Mouse (Mus musculus) heart, postnatal 0 days (tissue): Measurements from ENCODE around the gene Ssbp2. TPM values are rescaled to one million over a fixed set of nuclear protein-coding genes. Genes with fewer than 3 reads are reported as not detected.

ENCODE experiments used
- ATAC-seq: fragments of 200-750 bp; cut with Nextera tagmentation; 2 replicates; pipeline ENCODE4 v1.8.0; 2017; ENCODE audit warnings: low read depth, moderate number of reproducible peaks, moderate library complexity; ENCODE audit not compliant: insufficient read depth
- DNase-seq: peaks from one replicate; pipeline ENCODE4 v3.0.0-alpha.2; 2016; ENCODE audit warnings: low spot score
- H3K27ac ChIP-seq: fragments of 300-500 bp; sonication (generic); 2 replicates; pipeline ENCODE4 v1.5.1; 2014; ENCODE audit warnings: low read depth, mild to moderate bottlenecking
- H3K27me3 ChIP-seq: fragments of 300-500 bp; sonication (generic); 2 replicates; pipeline ENCODE4 v1.6.1; 2014; ENCODE audit warnings: low read length, mixed read lengths; ENCODE audit not compliant: control insufficient read depth, insufficient read depth
- H3K36me3 ChIP-seq: fragments of 300-500 bp; sonication (generic); replicated peaks from 2 replicates; pipeline ENCODE4 v1.6.1; 2014; ENCODE audit warnings: low read length, mixed read lengths; ENCODE audit not compliant: control insufficient read depth, insufficient read depth
- H3K4me1 ChIP-seq: fragments of 300-500 bp; sonication (generic); 2 replicates; pipeline ENCODE4 v1.6.1; 2014; ENCODE audit warnings: antibody characterized with exemption; ENCODE audit not compliant: control insufficient read depth, insufficient read depth
- H3K4me2 ChIP-seq: fragments of 300-500 bp; sonication (generic); 2 replicates; pipeline ENCODE4 v1.6.1; 2014; ENCODE audit warnings: low read depth, mild to moderate bottlenecking, low read length, moderate library complexity
- H3K4me3 ChIP-seq: fragments of 300-500 bp; sonication (generic); 2 replicates; pipeline ENCODE4 v1.5.1; 2014; ENCODE audit warnings: low read depth, low read length
- H3K9ac ChIP-seq: fragments of 300-500 bp; sonication (generic); replicated peaks from 2 replicates; pipeline ENCODE4 v1.6.1; 2014; ENCODE audit warnings: low read depth, low read length, mixed read lengths
- H3K9me3 ChIP-seq: fragments of 300-500 bp; sonication (generic); replicated peaks from 2 replicates; pipeline ENCODE4 v1.6.1; 2016; ENCODE audit warnings: low read length; ENCODE audit not compliant: control insufficient read depth
- CTCF ChIP-seq: IDR thresholded peaks from 2 replicates; pipeline ENCODE4 v1.5.1; 2016; ENCODE audit warnings: antibody characterized with exemption, control low read depth, low read depth
- EP300 ChIP-seq: IDR thresholded peaks from 2 replicates; pipeline ENCODE4 v1.6.1; 2016; ENCODE audit warnings: antibody characterized with exemption, low read depth
- WGBS: fragments of 180-500 bp; shearing (Covaris S2); extraction: QIAGEN DNeasy Blood & Tissue Kit; methylation state at CpG from one replicate; pipeline ENCODE4 v1.1.7; 2014; 5-methylcytosine and 5-hydroxymethylcytosine counted together
- polyA plus RNA-seq: library from polyadenylated mRNA; unstranded; fragments of >200 nt; fragmentation: Nextera tagmentation; extraction: Ambion mirVana; gene quantifications from 2 replicates; pipeline ENCODE4 v1.2.1, GENCODE M21; 2015
- total RNA-seq: library from RNA; depleted of rRNA; stranded (reverse); fragments of >200 nt; gene quantifications from 2 replicates; pipeline ENCODE4 v1.2.3, GENCODE M21; 2014; ENCODE audit warnings: low replicate concordance

The Ssbp2 gene
- total and polyA plus RNA-seq, 2 experiments from 2014 or later, result 70.8 to 74.2 TPM

GRCm38 (mm10) chr13:91636814-91637213 lies 176.7 kb downstream of the Ssbp2 start:
- WGBS, result 12% methylated on average over 5 of the region's 5 CpGs
- ATAC-seq, result peak; percentile 47; the same call in 1 of the 2 replicates
- Histone ChIP-seq H3K4me3 (no peak overlapping the region), H3K9me3 (no peaks in the 10 kb centered on the region), H3K4me1 (no peaks in the 10 kb centered on the region), H3K4me2 (no peak overlapping the region), H3K36me3 (no peaks in the 10 kb centered on the region), H3K27ac (no peak overlapping the region), H3K9ac (no peak overlapping the region), H3K27me3 (no peaks in the 10 kb centered on the region)
- DNase-seq, result peak; percentile 83
- TF ChIP-seq EP300 (no peak), CTCF (peak; percentile 92)

GRCm38 (mm10) chr13:91638836-91639235 lies 178.8 kb downstream of the Ssbp2 start:
- Histone ChIP-seq H3K36me3 (no peaks in the 10 kb centered on the region), H3K27me3 (no peaks in the 10 kb centered on the region), H3K27ac (no peak overlapping the region), H3K4me2 (no peak overlapping the region), H3K9ac (no peak overlapping the region), H3K4me3 (no peak overlapping the region), H3K9me3 (no peaks in the 10 kb centered on the region), H3K4me1 (no peaks in the 10 kb centered on the region)
- no peak for TF ChIP-seq EP300
- TF ChIP-seq CTCF, result no peak
- DNase-seq, result no peak
- no peak for ATAC-seq
- WGBS, result 13% methylated on average over 5 of the region's 5 CpGs

GRCm38 (mm10) chr13:91640219-91640618 lies 180.1 kb downstream of the Ssbp2 start:
- TF ChIP-seq EP300 (no peak), CTCF (no peak)
- no peaks in the 10 kb centered on the region for H3K27me3 ChIP-seq
- H3K4me2 ChIP-seq, result no peak overlapping the region
- ATAC-seq (no peak; the same call in 1 of the 2 replicates), DNase-seq (no peak)
- H3K9me3 ChIP-seq, result no peaks in the 10 kb centered on the region
- 63% methylated on average over 5 of the region's 5 CpGs for WGBS
- no peaks in the 10 kb centered on the region for H3K36me3 ChIP-seq
- H3K27ac ChIP-seq, result no peak overlapping the region
- H3K9ac ChIP-seq, result no peak overlapping the region
- no peak overlapping the region for H3K4me3 ChIP-seq
- H3K4me1 ChIP-seq, result no peaks in the 10 kb centered on the region

GRCm38 (mm10) chr13:91648240-91648639 lies 188.2 kb downstream of the Ssbp2 start:
- no peaks in the 10 kb centered on the region for H3K27me3 ChIP-seq

GRCm38 (mm10) chr13:91649926-91650325 lies 189.8 kb downstream of the Ssbp2 start:
- Histone ChIP-seq H3K4me2 (no peak overlapping the region), H3K4me3 (no peak overlapping the region), H3K9me3 (no peaks in the 10 kb centered on the region), H3K27ac (no peak overlapping the region), H3K27me3 (no peaks in the 10 kb centered on the region), H3K36me3 (no peaks in the 10 kb centered on the region), H3K4me1 (no peaks in the 10 kb centered on the region), H3K9ac (no peak overlapping the region)
- ATAC-seq (no peak), DNase-seq (no peak)
- no peak for TF ChIP-seq CTCF
- TF ChIP-seq EP300, result no peak
- 71% methylated on average over 7 of the region's 7 CpGs for WGBS

More at GRCm38 (mm10) chr13:91648240-91648639, 188.2 kb downstream of the Ssbp2 start:
- no peak overlapping the region for H3K9ac ChIP-seq
- H3K4me1 ChIP-seq, result no peaks in the 10 kb centered on the region
- WGBS, result 33% methylated on average over 6 of the region's 6 CpGs
- H3K27ac ChIP-seq, result no peak overlapping the region
- ATAC-seq (peak; percentile 64; the same call in 1 of the 2 replicates), DNase-seq (peak; percentile 44)
- TF ChIP-seq CTCF, result peak; percentile 72
- no peak for TF ChIP-seq EP300
- H3K4me2 ChIP-seq, result no peak overlapping the region
- H3K36me3 ChIP-seq, result no peaks in the 10 kb centered on the region
- no peaks in the 10 kb centered on the region for H3K9me3 ChIP-seq
- H3K4me3 ChIP-seq, result no peak overlapping the region

- Histone ChIP-seq H3K36me3 (no peaks in the 10 kb centered on the region), H3K27ac (no peak overlapping the region), H3K9me3 (no peaks in the 10 kb centered on the region), H3K9ac (no peak overlapping the region), H3K4me2 (no peak overlapping the region), H3K27me3 (no peaks in the 10 kb centered on the region), H3K4me1 (no peaks in the 10 kb centered on the region), H3K4me3 (no peak overlapping the region)
- WGBS, result 64% methylated on average over 5 of the region's 5 CpGs
- TF ChIP-seq EP300, result no peak
- no peak for TF ChIP-seq CTCF
- ATAC-seq (no peak), DNase-seq (no peak)
These were observed 201.1 kb downstream of the Ssbp2 start for GRCm38 (mm10) chr13:91661068-91661795.
